Mouse (Mus musculus): ENCODE results near the gene Arid3c.
"Not testable (repeated sequence)": the region's sequence is repeated elsewhere in the genome, so short reads cannot be mapped to it uniquely, and the experiment has no call there.

Gene Arid3c

DNA sequence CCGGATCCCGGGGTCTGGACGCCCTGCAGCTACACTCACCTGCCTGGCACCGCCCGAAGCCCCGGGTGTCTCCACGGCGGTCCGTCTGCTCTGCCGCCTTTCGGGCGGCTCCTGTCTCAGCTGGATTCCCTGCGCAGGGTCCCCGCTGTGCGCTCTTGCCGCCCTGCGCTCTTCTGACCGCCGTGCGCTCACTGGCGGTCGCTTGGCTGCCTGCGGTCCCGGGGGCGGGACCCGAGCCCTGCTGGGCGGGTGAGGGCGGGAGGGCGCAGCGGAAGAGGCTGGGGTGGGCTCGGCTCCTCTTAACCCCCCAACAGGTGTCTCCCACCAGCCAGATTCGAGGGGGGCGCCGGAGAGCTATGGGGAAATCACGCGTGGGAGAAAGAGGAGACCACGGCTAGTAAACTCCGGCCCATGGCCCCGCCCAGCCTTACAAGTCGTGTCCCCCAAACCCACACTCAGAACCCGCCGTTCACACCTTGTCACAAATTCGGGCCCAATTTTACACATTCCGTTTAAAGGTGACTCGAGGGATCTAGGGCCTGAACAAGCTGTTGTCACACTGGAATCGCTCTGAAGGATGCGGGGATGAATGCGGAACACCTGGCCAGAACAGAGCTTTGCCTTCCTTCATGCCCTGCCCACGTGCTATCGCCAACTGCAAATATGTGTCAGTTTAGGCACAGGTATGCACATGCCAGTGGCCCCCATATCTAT is at the start of gene Arid3c:
Gene Arid3c, minus strand, starts transcription at position 91 of the 714 bp plus-strand sequence.
- no peak for DNase-seq

DNA sequence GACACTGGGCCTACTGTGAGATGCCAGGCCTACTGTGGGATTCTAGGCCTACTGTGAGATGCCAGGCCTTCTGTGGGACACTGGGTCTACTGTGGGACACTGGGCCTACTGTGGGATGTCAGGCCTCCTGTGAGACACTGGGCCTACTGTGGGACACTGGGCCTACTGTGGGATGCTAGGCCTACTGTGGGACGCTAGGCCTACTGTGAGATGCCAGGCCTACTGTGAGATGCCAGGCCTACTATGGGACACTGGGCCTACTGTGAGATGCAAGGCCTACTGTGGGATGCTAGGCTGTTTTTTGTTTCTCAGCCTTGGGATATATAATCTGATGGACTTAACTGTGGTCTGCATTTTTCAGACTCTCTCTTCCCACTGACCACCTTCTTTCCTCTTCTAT is 44.9 kb upstream of the Arid3c start:
- not testable (repeated sequence) for DNase-seq

- not testable (repeated sequence) for DNase-seq
Measured at GRCm38 (mm10) chr4:41774506-41774905, 43.6 kb upstream of the Arid3c start.

DNA sequence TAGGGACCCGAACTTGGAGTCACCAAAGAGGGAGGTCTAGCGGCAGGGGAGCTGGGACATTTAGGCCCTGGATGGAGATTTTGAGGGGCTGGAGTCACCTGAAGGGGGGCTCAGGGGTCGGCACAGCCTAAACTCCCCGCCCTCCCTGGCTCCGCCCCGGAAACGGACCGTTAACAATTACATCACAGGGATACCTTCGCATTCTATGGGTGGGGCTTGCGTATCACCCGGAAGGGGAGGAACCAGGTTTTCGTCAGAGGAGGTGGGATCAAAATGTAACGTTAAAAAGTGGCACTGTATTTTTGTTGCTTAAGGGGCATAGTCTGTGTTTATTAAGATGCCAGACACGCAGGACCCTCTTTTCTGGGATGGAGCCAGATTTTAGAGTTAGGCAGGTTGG is 43.1 kb upstream of the Arid3c start, which contains the start of gene Ccl27a:
Gene Ccl27a, minus strand, starts transcription at position 246 of the 400 bp plus-strand sequence.
- DNase-seq, result peak; percentile 92 to 93

DNA sequence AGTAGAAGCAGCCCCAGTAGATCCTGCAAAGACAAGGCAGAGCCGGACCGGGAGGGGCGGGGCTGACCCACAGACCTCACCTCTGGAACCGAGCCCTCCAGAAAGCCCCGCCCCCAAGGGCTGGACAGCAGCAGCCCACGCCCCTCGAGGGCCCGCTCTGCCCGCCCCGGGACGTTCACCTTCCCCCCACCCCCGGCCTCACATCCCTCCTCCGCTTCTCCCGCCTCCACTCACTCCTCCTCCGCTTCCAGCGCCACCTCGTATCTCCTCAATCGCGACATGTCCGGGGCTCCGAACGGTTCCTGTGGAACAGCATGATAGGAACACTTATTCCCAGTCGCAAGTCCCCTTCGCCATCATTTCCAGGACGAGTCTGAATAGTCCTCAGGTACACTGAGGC is 42.6 kb upstream of the Arid3c start:
- peak; percentile 86 to 87 for DNase-seq

GRCm38 (mm10) chr4:41772946-41773345 is 42.0 kb upstream of the Arid3c start:
- DNase-seq, result not testable (repeated sequence)

DNA sequence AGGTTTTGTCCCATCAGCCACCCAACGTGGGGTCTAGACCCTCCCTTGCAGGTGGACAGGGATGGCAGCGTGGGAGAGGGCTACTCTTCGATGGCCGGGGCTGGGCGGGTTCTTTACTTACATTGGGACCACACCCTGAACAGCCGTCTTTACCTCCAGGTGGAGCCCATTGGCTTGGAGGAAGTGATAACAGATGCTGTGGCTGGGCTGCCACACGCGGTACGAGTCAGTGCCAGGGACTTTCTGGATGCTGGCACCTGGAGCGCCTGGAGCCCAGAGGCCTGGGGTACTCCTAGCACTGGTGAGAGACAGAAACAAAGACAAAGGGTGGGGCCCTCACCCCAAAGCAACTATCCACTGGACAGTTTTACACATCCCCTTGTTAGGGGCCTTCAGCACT is 36.4 kb upstream of the Arid3c start:
- DNase-seq, result not testable (repeated sequence)

DNA sequence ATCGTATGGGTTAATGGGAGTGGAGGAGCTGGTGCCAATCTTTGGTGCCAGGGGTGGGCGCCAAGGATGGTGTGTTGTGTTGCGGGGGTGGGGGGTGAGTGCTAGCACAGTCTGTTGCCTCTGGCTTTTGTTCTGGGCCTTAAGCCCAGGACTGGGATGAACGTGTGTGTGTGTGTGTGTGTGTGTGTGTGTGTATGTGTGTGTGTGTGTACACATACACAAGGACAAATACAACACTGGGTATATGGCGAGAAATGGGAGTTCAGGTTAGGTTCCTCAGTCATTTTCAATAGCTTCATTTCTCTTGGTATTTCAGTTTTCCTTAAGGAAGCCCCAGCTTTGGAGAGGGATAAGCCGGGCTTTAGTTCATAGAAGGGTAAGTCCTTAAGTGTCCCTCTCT is 32.2 kb upstream of the Arid3c start:
- DNase-seq, result not testable (repeated sequence)

- DNase-seq, result peak in 1 of 2 experiments; percentile 63
Measured at GRCm38 (mm10) chr4:41762688-41763114, 31.8 kb upstream of the Arid3c start.

- no peak for DNase-seq
Measured at GRCm38 (mm10) chr4:41762099-41762687, 31.3 kb upstream of the Arid3c start.

DNA sequence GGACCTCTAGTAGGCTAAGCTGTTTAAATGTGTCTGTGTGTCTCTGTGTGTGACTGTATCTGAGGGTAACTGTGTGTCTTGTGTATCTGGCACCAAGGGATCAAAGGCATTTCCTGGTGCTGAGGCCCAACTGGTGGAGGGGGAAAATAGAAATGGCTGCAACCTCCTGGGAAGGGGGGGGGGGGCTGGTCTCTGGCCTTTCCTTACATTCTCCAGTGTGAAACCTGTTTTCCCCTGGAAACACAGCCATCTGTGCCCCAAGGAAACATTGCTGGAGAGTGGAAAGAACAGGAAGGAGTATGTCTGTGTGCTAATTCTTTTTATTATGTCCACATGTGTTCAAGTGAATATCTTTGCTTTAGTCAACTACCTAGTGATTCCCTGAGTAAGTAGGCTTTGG is 30.7 kb upstream of the Arid3c start:
- no peak for DNase-seq

GRCm38 (mm10) chr4:41760911-41761310 is 30.0 kb upstream of the Arid3c start:
- no peak for DNase-seq

GRCm38 (mm10) chr4:41760288-41760721 is 29.4 kb upstream of the Arid3c start:
- peak; percentile 96 to 98 for DNase-seq

DNA sequence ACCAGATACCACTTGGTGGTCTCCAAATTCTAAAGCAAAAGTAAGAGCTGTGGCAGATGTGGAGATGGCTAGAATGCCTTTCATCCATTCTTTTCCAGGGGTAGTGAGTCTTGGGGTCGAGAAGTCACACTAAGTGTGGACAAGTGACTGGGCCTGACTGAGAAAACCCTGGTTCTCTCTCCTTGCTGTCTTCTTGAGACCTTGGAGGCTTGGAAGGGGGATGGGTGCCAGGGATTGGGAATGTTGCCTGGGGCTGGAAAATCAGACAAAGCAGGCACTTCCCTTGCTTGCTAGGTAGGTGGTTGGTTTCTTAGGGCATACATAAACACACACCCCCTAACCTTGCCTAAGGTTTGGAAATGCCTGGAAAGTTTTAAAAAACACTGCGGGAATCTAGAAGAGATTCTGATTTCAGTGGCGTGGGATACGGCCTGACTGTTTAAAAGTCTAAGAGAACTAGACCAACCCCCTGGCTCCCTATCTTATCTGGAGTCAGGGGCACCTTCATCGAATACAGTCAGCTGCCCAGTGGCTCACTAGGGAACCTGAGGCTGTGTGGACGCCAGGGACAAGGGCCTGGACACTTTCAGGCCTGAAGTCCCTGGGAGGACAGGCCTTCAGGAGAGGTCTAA is 28.8 kb upstream of the Arid3c start:
- DNase-seq, result peak in 1 of 2 experiments; percentile 45

DNA sequence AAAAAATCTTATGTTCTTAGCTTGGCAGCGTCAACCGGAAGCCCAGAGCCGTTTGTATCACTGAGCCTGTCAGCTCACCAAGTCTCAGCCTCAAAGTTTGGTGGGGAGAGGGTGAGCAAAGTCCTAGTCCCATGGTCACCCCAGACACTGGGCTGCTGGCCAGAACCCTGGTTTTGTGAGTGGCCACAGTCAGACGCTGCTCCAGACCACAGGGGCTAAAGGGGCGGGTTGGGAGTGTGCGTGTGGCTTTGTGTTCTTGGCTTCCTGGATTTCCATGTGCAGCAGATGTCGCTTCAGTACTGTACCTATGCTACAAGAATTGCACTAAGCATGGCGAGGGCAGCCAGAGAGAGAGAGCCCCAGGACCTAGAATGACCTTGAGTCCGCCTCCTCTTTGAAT is 28.3 kb upstream of the Arid3c start:
- peak; percentile 88 to 91 for DNase-seq

- DNase-seq, result no peak
Measured at GRCm38 (mm10) chr4:41758701-41759100, 27.8 kb upstream of the Arid3c start.

- peak; percentile 63 to 69 for DNase-seq
Measured at GRCm38 (mm10) chr4:41758021-41758420, 27.1 kb upstream of the Arid3c start.

- DNase-seq, result peak; percentile 60 to 66
Measured at GRCm38 (mm10) chr4:41757321-41757720, 26.4 kb upstream of the Arid3c start.

DNA sequence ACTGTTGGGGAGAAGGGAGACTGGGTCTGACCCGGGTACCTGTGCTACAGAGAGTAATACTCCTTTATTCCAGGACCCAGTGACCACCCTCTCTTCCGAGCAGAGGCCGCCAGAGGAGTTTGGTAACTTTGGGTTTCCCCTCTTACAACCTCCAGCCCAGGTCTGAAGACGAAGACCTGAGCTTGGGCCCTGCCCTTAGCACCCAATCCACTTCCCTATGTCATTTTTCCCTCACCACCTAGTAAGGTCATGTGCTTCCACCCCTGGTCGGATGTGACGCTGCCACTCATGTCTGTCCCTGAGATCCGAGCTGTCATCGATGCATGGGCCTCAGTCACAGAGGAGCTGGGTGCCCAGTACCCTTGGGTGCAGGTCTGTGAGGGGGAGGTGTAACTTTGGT is 25.5 kb upstream of the Arid3c start:
- no peak for DNase-seq

DNA sequence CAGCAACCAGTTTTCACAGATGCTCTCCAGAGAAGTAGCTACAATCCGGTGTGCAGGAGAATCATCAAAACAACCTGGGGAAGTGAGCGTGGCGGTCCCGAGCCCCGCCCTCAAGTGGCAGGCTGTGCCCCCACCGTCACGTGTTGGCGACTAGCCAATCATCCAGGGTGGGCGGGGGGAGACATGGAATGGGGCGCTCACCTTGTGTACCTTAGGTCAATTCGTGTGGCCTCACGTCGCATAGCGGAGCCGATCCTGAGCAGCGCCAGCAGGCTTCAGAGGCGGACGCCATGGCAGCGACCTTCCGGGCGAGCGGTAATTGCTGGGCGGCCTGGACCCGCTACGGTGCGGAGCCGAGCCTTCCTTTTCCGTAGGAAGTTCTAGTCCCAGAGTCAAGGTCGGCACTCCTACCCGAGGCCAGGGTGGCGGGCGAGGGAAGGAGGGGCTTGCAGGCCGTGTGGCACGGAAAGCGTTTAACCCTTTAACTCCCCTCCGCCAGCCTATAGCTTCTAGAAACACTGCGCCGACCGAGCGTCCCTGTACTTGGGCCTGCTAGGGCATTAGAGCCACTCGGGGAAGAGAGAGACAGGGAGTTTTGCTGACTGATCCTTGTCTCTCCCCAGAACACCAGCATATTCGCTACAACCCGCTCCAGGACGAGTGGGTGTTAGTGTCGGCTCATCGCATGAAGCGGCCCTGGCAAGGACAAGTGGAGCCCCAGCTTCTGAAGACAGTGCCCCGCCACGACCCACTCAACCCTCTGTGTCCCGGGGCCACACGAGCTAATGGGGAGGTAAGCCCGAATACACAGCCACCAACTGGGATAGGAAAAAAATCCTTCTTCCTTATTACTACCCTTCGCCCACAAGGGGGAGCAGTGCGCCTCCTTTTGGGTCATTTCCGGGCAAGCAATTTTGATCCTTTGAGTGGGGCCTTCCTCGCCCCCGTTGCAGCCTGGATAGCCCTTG is 24.7 kb upstream of the Arid3c start, which contains the start of gene Sigmar1:
Gene Sigmar1, minus strand, starts transcription at position 820 of the 968 bp plus-strand sequence.
- DNase-seq, result peak; percentile 89 to 93

DNA sequence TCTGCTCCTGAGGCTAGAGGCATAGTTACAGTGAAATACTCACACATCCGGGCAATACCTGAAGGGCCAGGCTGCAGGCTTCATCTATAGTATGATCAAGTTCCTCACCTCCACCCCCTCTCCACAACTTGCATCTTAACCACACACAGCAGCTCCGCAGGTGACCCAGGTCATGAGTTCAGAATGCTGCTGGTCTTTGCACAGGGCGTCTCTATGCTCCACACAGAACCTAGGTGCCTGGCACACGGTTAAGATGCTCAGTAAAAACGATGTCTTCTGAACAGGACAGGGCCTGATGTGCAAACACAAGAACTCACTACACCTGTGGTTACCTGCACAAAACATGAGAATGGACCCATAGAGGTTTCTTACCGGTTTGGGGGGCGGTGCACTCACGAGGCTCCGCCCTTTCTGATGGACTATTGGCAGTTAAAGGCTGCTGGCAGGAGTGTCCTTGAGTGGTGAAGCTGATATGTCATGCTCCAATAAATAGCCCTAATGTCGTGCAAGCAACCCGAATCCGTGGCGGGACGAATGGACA is 23.9 kb upstream of the Arid3c start, which contains the start of gene Galt:
Gene Galt, plus strand, starts transcription at position 432 of the 541 bp plus-strand sequence.
- DNase-seq, result peak; percentile 77 to 85

GRCm38 (mm10) chr4:41745021-41745420 is 14.1 kb upstream of the Arid3c start:
- DNase-seq, result no peak

All from kidney, postnatal 36 days (tissue).